Mouse (Mus musculus) small intestine, adult 2 months (tissue): ENCODE measurements at regions not wholly inside any gene's neighbourhood (a gene's known extent, or its start where the extent isn't known, plus 50 kb on each side); places are given as distances from the start of the nearest gene placed in this dataset.

Experiments used
- H3K27ac ChIP-seq: fragments of 200-500 bp; 2 replicates; pipeline ENCODE4 v1.5.1; 2012; ENCODE audit warnings: low read depth, low read length, control low read depth, inconsistent platforms; ENCODE audit not compliant: insufficient read depth
- H3K27me3 ChIP-seq: fragments of 200-500 bp; 2 replicates; pipeline ENCODE4 v1.6.1; 2012; ENCODE audit warnings: mild to moderate bottlenecking, moderate library complexity, low read length, inconsistent platforms; ENCODE audit not compliant: control insufficient read depth, insufficient read depth
- H3K36me3 ChIP-seq: fragments of 200-500 bp; 2 replicates; pipeline ENCODE4 v1.6.1; 2012; ENCODE audit warnings: mild to moderate bottlenecking, low read length, control low read depth, inconsistent platforms; ENCODE audit not compliant: control insufficient read depth, insufficient read depth
- H3K4me1 ChIP-seq: fragments of 200-500 bp; 2 replicates; pipeline ENCODE4 v1.6.1; 2012; ENCODE audit warnings: low read length, inconsistent platforms, mixed read lengths; ENCODE audit not compliant: control insufficient read depth, insufficient read depth, insufficient read length
- H3K4me3 ChIP-seq: fragments of 200-500 bp; 2 replicates; pipeline ENCODE4 v1.5.1; 2012; ENCODE audit warnings: low read depth, mild to moderate bottlenecking, control low read depth, inconsistent platforms, low read length, moderate library complexity
- CTCF ChIP-seq: fragments of 200-500 bp; IDR thresholded peaks from 2 replicates; pipeline ENCODE4 v1.5.1; 2012; ENCODE audit warnings: low read depth, mild to moderate bottlenecking, control low read depth, inconsistent platforms, low read length, moderate library complexity, mixed read lengths; ENCODE audit not compliant: insufficient replicate concordance, insufficient read length; ENCODE audit errors: extremely low read depth
- POLR2A ChIP-seq: fragments of 200-500 bp; IDR thresholded peaks from 2 replicates; pipeline ENCODE4 v1.6.1; 2012; ENCODE audit warnings: low read depth, mild to moderate bottlenecking, control low read depth, inconsistent platforms, low read length, moderate library complexity
- WGBS: fragments of 180-500 bp; shearing (Covaris S2); methylation state at CpG from one replicate; pipeline ENCODE4 v1.1.7; 2018; 5-methylcytosine and 5-hydroxymethylcytosine counted together

GRCm38 (mm10) chr3:52829069-52829468 is 188.0 kb downstream of the Cog6 start:
- no peaks in the 10 kb centered on the region for H3K4me1 ChIP-seq
- no peaks in the 10 kb centered on the region for H3K36me3 ChIP-seq
- H3K27me3 ChIP-seq: no peaks in the 10 kb centered on the region
- no peak overlapping the region for H3K4me3 ChIP-seq
- H3K27ac ChIP-seq: no peak overlapping the region
- WGBS: 90% methylated on average over 6 of the region's 6 CpGs
- TF ChIP-seq POLR2A (no peak), CTCF (no peak)

DNA sequence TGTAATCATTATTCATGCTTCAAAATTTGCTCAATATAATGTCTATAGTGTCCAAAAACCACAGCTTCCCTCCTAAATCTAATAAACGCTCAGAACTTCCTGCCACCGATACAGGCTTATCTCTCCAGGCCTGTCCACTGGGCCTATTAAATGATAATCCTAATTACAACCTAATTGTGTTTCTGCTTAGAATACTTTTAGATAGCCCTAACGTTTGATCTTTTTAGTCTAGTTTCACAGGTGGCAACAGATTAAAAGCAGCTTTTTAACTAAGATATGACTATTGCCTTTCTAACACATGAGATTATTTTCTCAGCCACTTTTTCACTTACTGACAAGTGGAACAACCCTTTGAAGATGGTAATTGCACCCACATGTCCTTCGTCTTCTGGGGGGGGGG is 188.6 kb downstream of the Cog6 start:
- 18% methylated on average over 4 of the region's 4 CpGs for WGBS
- TF ChIP-seq CTCF: no peak
- no peak for TF ChIP-seq POLR2A
- H3K4me3 ChIP-seq: no peak overlapping the region
- H3K4me1 ChIP-seq: no peaks in the 10 kb centered on the region
- no peak overlapping the region for H3K27ac ChIP-seq
- no peaks in the 10 kb centered on the region for H3K27me3 ChIP-seq
- H3K36me3 ChIP-seq: no peaks in the 10 kb centered on the region

DNA sequence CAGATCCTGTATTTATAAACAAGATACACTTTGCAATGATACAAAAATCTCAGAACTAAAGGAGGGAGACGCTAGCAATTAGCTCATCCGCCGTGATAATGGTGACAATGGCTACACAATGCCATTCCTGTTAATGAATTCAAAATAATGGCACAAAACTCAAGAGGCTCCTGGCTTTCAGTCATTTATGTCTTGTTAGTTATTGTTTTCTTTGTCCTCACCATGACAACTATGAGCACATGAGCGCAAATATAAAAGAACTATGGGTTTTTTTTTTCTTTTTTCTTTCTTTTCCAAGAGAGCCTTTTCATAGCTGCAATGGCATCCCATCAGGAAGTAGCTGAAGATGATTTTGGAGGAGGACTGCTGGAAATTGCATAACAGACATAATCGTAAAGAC is 194.2 kb downstream of the Cog6 start:
- H3K27ac ChIP-seq: no peak overlapping the region
- WGBS: 72% methylated on average over 5 of the region's 5 CpGs
- H3K4me3 ChIP-seq: no peak overlapping the region
- no peaks in the 10 kb centered on the region for H3K4me1 ChIP-seq
- no peaks in the 10 kb centered on the region for H3K36me3 ChIP-seq
- TF ChIP-seq POLR2A (no peak), CTCF (no peak)
- no peaks in the 10 kb centered on the region for H3K27me3 ChIP-seq

- no peak for TF ChIP-seq CTCF
- no peak for TF ChIP-seq POLR2A
- no peaks in the 10 kb centered on the region for H3K27me3 ChIP-seq
- H3K27ac ChIP-seq: no peak overlapping the region
- no peaks in the 10 kb centered on the region for H3K4me1 ChIP-seq
- no peaks in the 10 kb centered on the region for H3K36me3 ChIP-seq
- 50% methylated on average over 5 of the region's 5 CpGs for WGBS
- no peak overlapping the region for H3K4me3 ChIP-seq
Observed at GRCm38 (mm10) chr3:52821450-52821849, 195.6 kb downstream of the Cog6 start.

DNA sequence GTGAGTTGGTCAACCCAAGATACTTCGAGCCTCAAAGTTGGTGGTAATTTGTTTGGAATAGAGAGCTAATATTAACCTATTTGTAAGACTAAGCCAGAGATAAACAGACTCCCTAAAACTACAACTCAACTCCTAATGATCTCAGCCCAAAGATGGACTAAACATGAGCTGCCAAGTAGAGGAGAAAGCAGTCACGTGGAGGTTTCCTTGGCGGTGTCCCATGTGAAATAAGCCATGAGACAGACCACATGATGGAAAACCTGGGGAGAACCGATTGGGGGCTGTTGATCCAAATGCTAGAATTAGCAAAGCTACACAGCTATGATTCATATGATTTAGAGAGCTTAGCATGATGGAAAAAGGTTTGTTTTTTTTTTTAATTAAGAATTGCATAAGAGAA is 198.6 kb downstream of the Cog6 start:
- no peaks in the 10 kb centered on the region for H3K4me1 ChIP-seq
- TF ChIP-seq POLR2A (no peak), CTCF (no peak)
- H3K27me3 ChIP-seq: no peaks in the 10 kb centered on the region; the same call in 1 of the 2 replicates
- 68% methylated on average over 4 of the region's 4 CpGs for WGBS
- no peak overlapping the region for H3K4me3 ChIP-seq
- H3K36me3 ChIP-seq: no peaks in the 10 kb centered on the region
- no peak overlapping the region for H3K27ac ChIP-seq

DNA sequence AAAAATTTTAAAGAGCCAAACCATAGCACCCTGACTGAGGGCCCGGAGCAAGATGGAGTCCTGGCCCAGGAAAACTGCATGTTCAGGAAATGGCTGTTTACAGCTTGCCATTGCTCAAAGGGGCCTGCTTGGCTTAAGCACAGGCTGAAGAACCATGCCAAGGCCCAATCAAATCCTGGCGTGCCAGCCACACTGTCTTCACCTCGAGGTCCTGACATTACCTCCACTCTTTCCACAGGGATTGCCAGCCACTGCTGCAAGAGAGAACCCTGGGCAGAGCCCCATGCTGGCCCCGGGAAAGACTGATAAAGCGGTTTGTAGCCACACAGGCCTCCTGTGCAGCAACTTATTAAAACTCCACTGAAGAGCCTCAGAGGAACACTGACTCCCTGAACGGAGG is 199.6 kb downstream of the Cog6 start:
- H3K36me3 ChIP-seq: no peaks in the 10 kb centered on the region
- WGBS: 74% methylated on average over 6 of the region's 6 CpGs
- TF ChIP-seq CTCF (no peak), POLR2A (no peak)
- H3K27ac ChIP-seq: no peak overlapping the region
- H3K27me3 ChIP-seq: no peaks in the 10 kb centered on the region; the same call in 1 of the 2 replicates
- H3K4me1 ChIP-seq: no peaks in the 10 kb centered on the region
- H3K4me3 ChIP-seq: no peak overlapping the region

- 86% methylated on average over 7 of the region's 7 CpGs for WGBS
Observed at GRCm38 (mm10) chr3:52815497-52815896, 201.5 kb downstream of the Cog6 start.

DNA sequence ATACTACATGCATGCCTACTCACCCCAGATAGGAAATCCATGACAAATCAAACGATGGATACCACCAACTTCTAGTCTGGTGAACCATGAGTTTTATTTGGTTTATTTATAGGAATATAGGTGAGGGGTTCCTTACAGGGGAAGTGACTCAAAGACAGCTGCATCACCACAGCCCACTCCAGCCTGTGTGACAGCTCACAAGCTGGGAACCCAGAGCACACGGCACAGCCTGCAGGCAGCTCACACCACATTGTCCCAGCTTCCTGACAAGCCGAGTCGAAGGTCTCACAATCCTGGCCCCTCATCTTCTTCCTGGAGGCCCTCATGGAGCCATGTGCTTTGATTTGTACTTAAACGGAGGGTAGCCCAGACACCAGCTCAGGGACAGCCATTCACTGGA is 214.7 kb downstream of the Cog6 start:
- H3K36me3 ChIP-seq: no peaks in the 10 kb centered on the region
- TF ChIP-seq CTCF (no peak), POLR2A (no peak)
- WGBS: 80% methylated on average over 5 of the region's 5 CpGs
- no peak overlapping the region for H3K4me3 ChIP-seq
- H3K27me3 ChIP-seq: no peaks in the 10 kb centered on the region; the same call in 1 of the 2 replicates
- no peak overlapping the region for H3K27ac ChIP-seq
- H3K4me1 ChIP-seq: no peaks in the 10 kb centered on the region

More at GRCm38 (mm10) chr3:52815497-52815896, 201.5 kb downstream of the Cog6 start:
- no peak overlapping the region for H3K4me3 ChIP-seq
- no peaks in the 10 kb centered on the region for H3K4me1 ChIP-seq
- H3K27me3 ChIP-seq: no peaks in the 10 kb centered on the region; the same call in 1 of the 2 replicates
- no peak overlapping the region for H3K27ac ChIP-seq
- H3K36me3 ChIP-seq: no peaks in the 10 kb centered on the region
- TF ChIP-seq CTCF: no peak
